Mouse (Mus musculus) myocyte (in vitro differentiated cells): ENCODE measurements around the gene Krt12.

Experiments used
- E2F4 ChIP-seq: IDR thresholded peaks from one replicate; pipeline ENCODE4 v1.6.1; 2011; ENCODE audit warnings: mild to moderate bottlenecking, control low read depth, moderate library complexity; ENCODE audit not compliant: insufficient read depth
- MAX ChIP-seq: IDR thresholded peaks from one replicate; pipeline ENCODE4 v1.6.1; 2011; ENCODE audit warnings: low read depth, mild to moderate bottlenecking, control low read depth
- MYOD1 ChIP-seq, 3 experiments: IDR thresholded peaks; one replicate each; pipeline ENCODE4 v1.6.1; 2011; ENCODE audit warnings: control low read depth in 2 of 3, low read depth in 2 of 3, mild to moderate bottlenecking in 2 of 3, moderate library complexity in 1 of 3; ENCODE audit not compliant: insufficient read length in 2 of 3, control insufficient read depth in 1 of 3
- MYOG ChIP-seq, 3 experiments: IDR thresholded peaks; one replicate each; pipeline ENCODE4 v1.6.1; 2011; ENCODE audit warnings: control low read depth in 2 of 3, low read depth in 2 of 3, mild to moderate bottlenecking in 2 of 3; ENCODE audit not compliant: insufficient read length in 2 of 3, control insufficient read depth in 1 of 3, insufficient read depth in 1 of 3
- POLR2A ChIP-seq: IDR thresholded peaks from one replicate; pipeline ENCODE4 v1.6.1; 2011; ENCODE audit warnings: low read depth, mild to moderate bottlenecking, control low read depth, moderate library complexity; ENCODE audit not compliant: insufficient read length
- POLR2AphosphoS2 ChIP-seq: IDR thresholded peaks from one replicate; pipeline ENCODE4 v1.6.1; 2011; ENCODE audit warnings: low read depth, control low read depth; ENCODE audit not compliant: insufficient read length
- REST ChIP-seq: IDR thresholded peaks from one replicate; pipeline ENCODE4 v1.6.1; 2011; ENCODE audit warnings: mild to moderate bottlenecking, control low read depth, moderate library complexity; ENCODE audit not compliant: insufficient read depth, insufficient read length
- SRF ChIP-seq: IDR thresholded peaks from one replicate; pipeline ENCODE4 v1.6.1; 2011; ENCODE audit warnings: low read depth; ENCODE audit not compliant: control insufficient read depth, insufficient read length
- TCF12 ChIP-seq: IDR thresholded peaks from one replicate; pipeline ENCODE4 v1.6.1; 2011; ENCODE audit warnings: mild to moderate bottlenecking, control low read depth; ENCODE audit not compliant: poor library complexity, insufficient read depth, severe bottlenecking
- USF1 ChIP-seq: IDR thresholded peaks from one replicate; pipeline ENCODE4 v1.6.1; 2011; ENCODE audit warnings: low read depth, mild to moderate bottlenecking, control low read depth, moderate library complexity

- TF ChIP-seq POLR2A (no peak), MYOG (IDR thresholded peaks at IDR 0.05; ENCODE audit: control insufficient read depth in 1 of 3, insufficient read depth in 1 of 3, insufficient read length in 2 of 3, low read depth in 2 of 3) (no peak), MAX (no peak), MYOD1 (IDR thresholded peaks at IDR 0.05; ENCODE audit: control insufficient read depth in 1 of 3, insufficient read length in 2 of 3, low read depth in 2 of 3) (no peak), POLR2AphosphoS2 (no peak), E2F4 (no peak), USF1 (no peak), TCF12 (no peak), REST (no peak), SRF (no peak)
These were observed at the start of gene Krt12 for GRCm38 (mm10) chr11:99422159-99422558.
